Mouse (Mus musculus): Measurements from ENCODE around the gene Msrb3. TPM values are rescaled to one million over a fixed set of nuclear protein-coding genes. Genes with fewer than 3 reads are reported as not detected.

Gene Msrb3
- polyA plus RNA-seq, 1 experiment = 5.2 TPM

- no peak overlapping the region for H3K4me3 ChIP-seq (replicated peaks; ENCODE audit: insufficient read depth, low read depth, low read length)
- H3K27ac ChIP-seq (ENCODE audit: insufficient read depth, low read length) = no peak overlapping the region
- no peak for TF ChIP-seq POLR2A (IDR thresholded peaks at IDR 0.05; ENCODE audit: borderline replicate concordance, insufficient read depth, low read length)
- no peak for TF ChIP-seq CTCF (IDR thresholded peaks at IDR 0.05; ENCODE audit: borderline replicate concordance, insufficient read depth, low read depth, low read length)
- no peak for DNase-seq
- 93% methylated on average over 3 of the region's 3 CpGs for WGBS
- no peaks in the 10 kb centered on the region; the same call in 1 of the 2 replicates for H3K4me1 ChIP-seq (ENCODE audit: control insufficient read depth, insufficient read depth, low read length)
- no peaks in the 10 kb centered on the region for H3K27me3 ChIP-seq (ENCODE audit: control insufficient read depth, insufficient read depth, low read length)
These were observed 131.5 kb downstream of the Msrb3 start for GRCm38 (mm10) chr10:120767418-120767817.

DNA sequence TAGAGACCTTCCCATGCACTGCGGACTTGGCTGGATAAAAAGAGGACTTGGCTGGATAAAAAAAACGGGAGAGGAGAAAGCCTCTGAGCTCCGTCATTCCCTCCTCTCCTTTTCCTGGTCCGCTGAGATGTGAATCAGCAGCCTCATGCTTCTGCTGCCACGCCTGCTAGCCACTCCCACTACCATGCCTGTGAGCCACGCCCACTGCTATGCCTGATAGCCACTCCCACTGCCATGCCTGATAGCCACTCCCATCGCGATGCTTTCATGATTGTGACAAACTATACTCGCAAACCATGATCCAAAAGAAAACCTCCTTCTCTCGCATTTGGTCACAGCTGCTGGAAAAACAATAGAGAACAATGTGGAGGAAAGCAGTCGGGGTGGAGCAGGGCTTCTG lies 133.5 kb downstream of the Msrb3 start:
- Histone ChIP-seq H3K27ac (ENCODE audit: insufficient read depth, low read length) (no peak overlapping the region), H3K4me3 (replicated peaks; ENCODE audit: insufficient read depth, low read depth, low read length) (no peak overlapping the region), H3K27me3 (ENCODE audit: control insufficient read depth, insufficient read depth, low read length) (no peaks in the 10 kb centered on the region), H3K4me1 (ENCODE audit: control insufficient read depth, insufficient read depth, low read length) (no peaks in the 10 kb centered on the region; the same call in 1 of the 2 replicates)
- WGBS = 87% methylated on average over 11 of the region's 11 CpGs
- TF ChIP-seq CTCF (IDR thresholded peaks at IDR 0.05; ENCODE audit: borderline replicate concordance, insufficient read depth, low read depth, low read length) = no peak
- TF ChIP-seq POLR2A (IDR thresholded peaks at IDR 0.05; ENCODE audit: borderline replicate concordance, insufficient read depth, low read length) = no peak
- no peak for DNase-seq

DNA sequence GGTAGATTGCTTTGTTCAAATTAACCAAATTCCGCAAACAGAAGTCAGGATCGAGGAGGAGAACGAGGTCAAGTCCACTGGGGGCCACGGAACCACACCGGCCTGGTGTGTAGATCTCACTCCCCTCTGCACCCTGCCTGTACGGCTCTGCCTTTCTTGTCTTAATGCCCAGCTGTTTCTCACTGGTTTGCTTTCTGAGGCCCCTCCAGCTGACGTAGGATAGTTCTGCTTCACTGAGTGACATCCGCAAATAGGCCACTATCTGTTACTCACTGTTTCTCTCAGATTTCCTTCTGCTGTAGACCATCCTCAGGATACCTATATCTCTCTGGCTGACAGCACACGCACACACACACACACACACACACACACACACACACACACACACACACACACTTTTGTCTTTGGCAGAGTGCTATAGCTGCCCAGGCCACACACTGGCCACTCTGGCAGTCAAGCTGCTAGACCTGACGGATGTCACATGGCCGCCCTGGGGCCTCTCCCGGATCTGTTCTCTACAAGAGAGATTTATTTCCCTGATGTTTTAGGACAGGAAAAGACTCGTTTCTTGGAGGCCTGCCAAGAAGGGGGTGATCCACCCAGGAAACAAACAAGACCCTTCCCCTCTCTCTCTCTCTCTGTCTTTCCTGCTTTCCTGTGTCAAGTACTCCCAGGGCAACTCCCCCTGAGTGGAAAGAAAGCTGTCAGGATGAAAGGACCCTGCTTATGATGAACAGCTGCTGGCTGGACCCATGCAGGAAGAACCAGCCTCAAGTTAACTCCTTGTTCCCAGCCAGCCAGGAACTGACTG lies 135.0 kb downstream of the Msrb3 start:
- Histone ChIP-seq H3K27ac (ENCODE audit: insufficient read depth, low read length) (no peak overlapping the region), H3K27me3 (ENCODE audit: control insufficient read depth, insufficient read depth, low read length) (no peaks in the 10 kb centered on the region), H3K4me1 (ENCODE audit: control insufficient read depth, insufficient read depth, low read length) (no peaks in the 10 kb centered on the region; the same call in 1 of the 2 replicates), H3K4me3 (replicated peaks; ENCODE audit: insufficient read depth, low read depth, low read length) (no peak overlapping the region)
- no peak for DNase-seq
- no peak for TF ChIP-seq POLR2A (IDR thresholded peaks at IDR 0.05; ENCODE audit: borderline replicate concordance, insufficient read depth, low read length)
- 33% methylated on average over 13 of the region's 13 CpGs for WGBS

- Histone ChIP-seq H3K27me3 (ENCODE audit: control insufficient read depth, insufficient read depth, low read length) (no peaks in the 10 kb centered on the region), H3K4me3 (replicated peaks; ENCODE audit: insufficient read depth, low read depth, low read length) (no peak overlapping the region), H3K4me1 (ENCODE audit: control insufficient read depth, insufficient read depth, low read length) (no peaks in the 10 kb centered on the region; the same call in 1 of the 2 replicates), H3K27ac (ENCODE audit: insufficient read depth, low read length) (no peak overlapping the region)
- no peak for DNase-seq
- TF ChIP-seq CTCF (IDR thresholded peaks at IDR 0.05; ENCODE audit: borderline replicate concordance, insufficient read depth, low read depth, low read length) (no peak), POLR2A (IDR thresholded peaks at IDR 0.05; ENCODE audit: borderline replicate concordance, insufficient read depth, low read length) (no peak)
- 54% methylated on average over 12 of the region's 12 CpGs for WGBS
These were observed 135.9 kb downstream of the Msrb3 start for GRCm38 (mm10) chr10:120762958-120763357.

DNA sequence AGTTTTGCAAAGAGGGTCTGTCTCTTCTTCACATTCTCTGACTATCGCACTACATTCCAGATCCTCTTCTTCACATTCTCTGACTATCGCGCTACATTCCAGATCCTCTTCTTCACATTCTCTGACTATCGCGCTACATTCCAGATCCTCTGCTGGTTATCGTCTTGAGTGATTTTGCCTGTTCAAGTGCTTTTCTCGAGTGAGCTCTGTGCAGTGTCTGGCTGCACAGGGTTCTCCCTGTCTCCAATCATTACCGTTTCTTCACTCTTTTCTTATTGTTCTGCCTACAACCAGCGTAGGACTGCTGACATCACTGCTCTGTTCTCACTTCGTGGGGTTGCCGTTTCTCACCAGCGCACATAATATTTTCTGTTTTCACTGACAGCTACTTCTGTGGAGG lies 138.2 kb downstream of the Msrb3 start:
- WGBS = 93% methylated on average over 12 of the region's 12 CpGs
- H3K27me3 ChIP-seq (ENCODE audit: control insufficient read depth, insufficient read depth, low read length) = no peaks in the 10 kb centered on the region
- H3K4me3 ChIP-seq (replicated peaks; ENCODE audit: insufficient read depth, low read depth, low read length) = no peak overlapping the region
- no peak overlapping the region for H3K27ac ChIP-seq (ENCODE audit: insufficient read depth, low read length)
- H3K4me1 ChIP-seq (ENCODE audit: control insufficient read depth, insufficient read depth, low read length) = no peaks in the 10 kb centered on the region; the same call in 1 of the 2 replicates
- TF ChIP-seq CTCF (IDR thresholded peaks at IDR 0.05; ENCODE audit: borderline replicate concordance, insufficient read depth, low read depth, low read length) (no peak), POLR2A (IDR thresholded peaks at IDR 0.05; ENCODE audit: borderline replicate concordance, insufficient read depth, low read length) (no peak)
- no peak for DNase-seq

DNA sequence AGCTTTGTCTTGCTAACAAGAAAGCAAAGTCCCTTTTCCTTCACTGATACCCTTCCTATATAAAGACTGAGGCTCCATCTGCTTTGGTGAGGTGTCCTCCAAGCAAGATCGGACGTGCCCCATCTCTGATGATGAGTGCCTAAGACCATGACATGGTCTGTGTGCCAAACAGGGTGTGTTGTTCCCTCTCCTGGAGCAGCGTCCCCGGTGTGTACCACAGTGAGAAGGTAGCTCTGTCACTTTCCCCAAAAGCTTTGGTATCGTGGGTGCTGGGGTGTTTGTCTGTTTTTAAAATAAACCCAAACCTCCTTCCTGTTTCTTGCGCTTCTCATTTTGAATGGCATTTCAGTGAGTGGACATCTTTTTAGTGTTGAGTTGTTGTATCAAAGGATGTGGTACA lies 139.0 kb downstream of the Msrb3 start:
- TF ChIP-seq POLR2A (IDR thresholded peaks at IDR 0.05; ENCODE audit: borderline replicate concordance, insufficient read depth, low read length) = no peak
- TF ChIP-seq CTCF (IDR thresholded peaks at IDR 0.05; ENCODE audit: borderline replicate concordance, insufficient read depth, low read depth, low read length) = no peak
- WGBS = 92% methylated on average over 6 of the region's 6 CpGs
- no peaks in the 10 kb centered on the region for H3K4me1 ChIP-seq (ENCODE audit: control insufficient read depth, insufficient read depth, low read length)
- H3K27ac ChIP-seq (ENCODE audit: insufficient read depth, low read length) = no peak overlapping the region
- no peak for DNase-seq
- no peaks in the 10 kb centered on the region for H3K27me3 ChIP-seq (ENCODE audit: control insufficient read depth, insufficient read depth, low read length)
- H3K4me3 ChIP-seq (replicated peaks; ENCODE audit: insufficient read depth, low read depth, low read length) = no peak overlapping the region

- TF ChIP-seq POLR2A (IDR thresholded peaks at IDR 0.05; ENCODE audit: borderline replicate concordance, insufficient read depth, low read length) (no peak), CTCF (IDR thresholded peaks at IDR 0.05; ENCODE audit: borderline replicate concordance, insufficient read depth, low read depth, low read length) (no peak)
- no peaks in the 10 kb centered on the region for H3K4me1 ChIP-seq (ENCODE audit: control insufficient read depth, insufficient read depth, low read length)
- no peak for DNase-seq
- H3K27ac ChIP-seq (ENCODE audit: insufficient read depth, low read length) = no peak overlapping the region
- no peak overlapping the region for H3K4me3 ChIP-seq (replicated peaks; ENCODE audit: insufficient read depth, low read depth, low read length)
- WGBS = 97% methylated on average over 5 of the region's 5 CpGs
- H3K27me3 ChIP-seq (ENCODE audit: control insufficient read depth, insufficient read depth, low read length) = no peaks in the 10 kb centered on the region
These were observed 146.4 kb downstream of the Msrb3 start for GRCm38 (mm10) chr10:120752454-120752853.

GRCm38 (mm10) chr10:120751821-120752261 lies 147.1 kb downstream of the Msrb3 start:
- Histone ChIP-seq H3K4me3 (replicated peaks; ENCODE audit: insufficient read depth, low read depth, low read length) (no peak overlapping the region), H3K27me3 (ENCODE audit: control insufficient read depth, insufficient read depth, low read length) (no peaks in the 10 kb centered on the region), H3K4me1 (ENCODE audit: control insufficient read depth, insufficient read depth, low read length) (no peaks in the 10 kb centered on the region), H3K27ac (ENCODE audit: insufficient read depth, low read length) (no peak overlapping the region)
- DNase-seq = peak in 1 of 2 experiments; percentile 13
- WGBS = 33% methylated on average over 11 of the region's 11 CpGs
- TF ChIP-seq POLR2A (IDR thresholded peaks at IDR 0.05; ENCODE audit: borderline replicate concordance, insufficient read depth, low read length) (no peak), CTCF (IDR thresholded peaks at IDR 0.05; ENCODE audit: borderline replicate concordance, insufficient read depth, low read depth, low read length) (no peak)
